Mouse (Mus musculus): ENCODE data around the gene Slc22a12. TPM values are rescaled to one million over a fixed set of nuclear protein-coding genes. Genes with fewer than 3 reads are reported as not detected.

Slc22a12 gene
- polyA plus RNA-seq, 1 experiment from 2014 or later = 0.20 TPM

GRCm38 (mm10) chr19:6544712-6545111, 1.9 kb upstream of the Slc22a12 start:
- ATAC-seq = no peak
- H3K4me1 ChIP-seq (ENCODE audit: insufficient read depth, low read depth, low read length) = peaks cover 4% of the 10 kb centered on the region; the same call in 1 of the 2 replicates
- H3K27ac ChIP-seq (ENCODE audit: low read length) = no peak overlapping the region
- no peak overlapping the region for H3K9ac ChIP-seq (replicated peaks; ENCODE audit: low read depth)
- no peak for DNase-seq (ENCODE audit: low spot score)
- no peak for TF ChIP-seq CTCF (IDR thresholded peaks at IDR 0.05)
- no peak for TF ChIP-seq EP300 (IDR thresholded peaks at IDR 0.05)
- no peaks in the 10 kb centered on the region for H3K27me3 ChIP-seq (replicated peaks; ENCODE audit: insufficient read depth, low read length)
- H3K9me3 ChIP-seq (ENCODE audit: low read length) = no peaks in the 10 kb centered on the region
- 86% methylated on average over 13 of the region's 13 CpGs for WGBS
- H3K36me3 ChIP-seq (ENCODE audit: insufficient read depth, low read length) = no peaks in the 10 kb centered on the region
- H3K4me2 ChIP-seq (replicated peaks; ENCODE audit: low read depth, low read length) = no peak overlapping the region
- no peak overlapping the region for H3K4me3 ChIP-seq (ENCODE audit: low read depth, low read length)

- no peaks in the 10 kb centered on the region for H3K27me3 ChIP-seq (replicated peaks; ENCODE audit: insufficient read depth, low read length)
- WGBS = 46% methylated on average over 7 of the region's 7 CpGs
- H3K27ac ChIP-seq (ENCODE audit: low read length) = no peak overlapping the region
- H3K9ac ChIP-seq (replicated peaks; ENCODE audit: low read depth) = no peak overlapping the region
- no peak overlapping the region for H3K4me3 ChIP-seq (ENCODE audit: low read depth, low read length)
- DNase-seq (ENCODE audit: low spot score) = no peak
- no peaks in the 10 kb centered on the region for H3K36me3 ChIP-seq (ENCODE audit: insufficient read depth, low read length)
- peaks cover 4% of the 10 kb centered on the region; the same call in 1 of the 2 replicates for H3K4me1 ChIP-seq (ENCODE audit: insufficient read depth, low read depth, low read length)
- H3K4me2 ChIP-seq (replicated peaks; ENCODE audit: low read depth, low read length) = no peak overlapping the region
- ATAC-seq = no peak
- TF ChIP-seq CTCF (IDR thresholded peaks at IDR 0.05) (no peak), EP300 (IDR thresholded peaks at IDR 0.05) (no peak)
- H3K9me3 ChIP-seq (ENCODE audit: low read length) = no peaks in the 10 kb centered on the region
Measured at GRCm38 (mm10) chr19:6543518-6543917, 686 bp upstream of the Slc22a12 start.

- DNase-seq (ENCODE audit: low spot score) = no peak
- no peak for ATAC-seq
Measured at GRCm38 (mm10) chr19:6543035-6543383, 177 bp upstream of the Slc22a12 start.

GRCm38 (mm10) chr19:6541521-6541920, 1.3 kb downstream of the Slc22a12 start:
- no peaks in the 10 kb centered on the region for H3K36me3 ChIP-seq (ENCODE audit: insufficient read depth, low read length)
- H3K9ac ChIP-seq (replicated peaks; ENCODE audit: low read depth) = no peak overlapping the region
- H3K9me3 ChIP-seq (ENCODE audit: low read length) = no peaks in the 10 kb centered on the region
- no peak overlapping the region for H3K27ac ChIP-seq (ENCODE audit: low read length)
- H3K4me3 ChIP-seq (ENCODE audit: low read depth, low read length) = no peak overlapping the region
- WGBS = 73% methylated on average over 7 of the region's 7 CpGs
- H3K4me2 ChIP-seq (replicated peaks; ENCODE audit: low read depth, low read length) = no peak overlapping the region
- H3K4me1 ChIP-seq (ENCODE audit: insufficient read depth, low read depth, low read length) = no peaks in the 10 kb centered on the region
- H3K27me3 ChIP-seq (replicated peaks; ENCODE audit: insufficient read depth, low read length) = no peaks in the 10 kb centered on the region
- TF ChIP-seq EP300 (IDR thresholded peaks at IDR 0.05) = no peak
- no peak for TF ChIP-seq CTCF (IDR thresholded peaks at IDR 0.05)
- DNase-seq (ENCODE audit: low spot score) = no peak
- no peak for ATAC-seq

More at GRCm38 (mm10) chr19:6543035-6543383, 177 bp upstream of the Slc22a12 start:
- no peak overlapping the region for H3K9ac ChIP-seq (replicated peaks; ENCODE audit: low read depth)
- H3K4me3 ChIP-seq (ENCODE audit: low read depth, low read length) = no peak overlapping the region
- TF ChIP-seq EP300 (IDR thresholded peaks at IDR 0.05) (no peak), CTCF (IDR thresholded peaks at IDR 0.05) (no peak)
- no peaks in the 10 kb centered on the region for H3K36me3 ChIP-seq (ENCODE audit: insufficient read depth, low read length)
- no peaks in the 10 kb centered on the region for H3K27me3 ChIP-seq (replicated peaks; ENCODE audit: insufficient read depth, low read length)
- H3K4me1 ChIP-seq (ENCODE audit: insufficient read depth, low read depth, low read length) = no peaks in the 10 kb centered on the region
- no peaks in the 10 kb centered on the region for H3K9me3 ChIP-seq (ENCODE audit: low read length)
- H3K4me2 ChIP-seq (replicated peaks; ENCODE audit: low read depth, low read length) = no peak overlapping the region
- 93% methylated on average over 6 of the region's 6 CpGs for WGBS
- no peak overlapping the region for H3K27ac ChIP-seq (ENCODE audit: low read length)

GRCm38 (mm10) chr19:6540191-6540590, 2.6 kb downstream of the Slc22a12 start:
- no peak for TF ChIP-seq EP300 (IDR thresholded peaks at IDR 0.05)
- TF ChIP-seq CTCF (IDR thresholded peaks at IDR 0.05) = no peak
- H3K27me3 ChIP-seq (replicated peaks; ENCODE audit: insufficient read depth, low read length) = no peaks in the 10 kb centered on the region

GRCm38 (mm10) chr19:6539592-6539991, 3.2 kb downstream of the Slc22a12 start:
- Histone ChIP-seq H3K9me3 (ENCODE audit: low read length) (no peaks in the 10 kb centered on the region), H3K9ac (replicated peaks; ENCODE audit: low read depth) (no peak overlapping the region), H3K4me1 (ENCODE audit: insufficient read depth, low read depth, low read length) (no peaks in the 10 kb centered on the region), H3K36me3 (ENCODE audit: insufficient read depth, low read length) (no peaks in the 10 kb centered on the region), H3K4me3 (ENCODE audit: low read depth, low read length) (no peak overlapping the region), H3K4me2 (replicated peaks; ENCODE audit: low read depth, low read length) (no peak overlapping the region), H3K27me3 (replicated peaks; ENCODE audit: insufficient read depth, low read length) (no peaks in the 10 kb centered on the region), H3K27ac (ENCODE audit: low read length) (no peak overlapping the region)
- DNase-seq (ENCODE audit: low spot score) (no peak), ATAC-seq (0 out of 2 replicates have a peak, but pooled peaks have one; percentile 30)
- 69% methylated on average over 4 of the region's 4 CpGs for WGBS
- TF ChIP-seq CTCF (IDR thresholded peaks at IDR 0.05) = no peak
- no peak for TF ChIP-seq EP300 (IDR thresholded peaks at IDR 0.05)

More at GRCm38 (mm10) chr19:6540191-6540590, 2.6 kb downstream of the Slc22a12 start:
- Histone ChIP-seq H3K4me1 (ENCODE audit: insufficient read depth, low read depth, low read length) (no peaks in the 10 kb centered on the region), H3K9ac (replicated peaks; ENCODE audit: low read depth) (no peak overlapping the region), H3K4me3 (ENCODE audit: low read depth, low read length) (no peak overlapping the region), H3K27ac (ENCODE audit: low read length) (no peak overlapping the region), H3K4me2 (replicated peaks; ENCODE audit: low read depth, low read length) (no peak overlapping the region), H3K9me3 (ENCODE audit: low read length) (no peaks in the 10 kb centered on the region), H3K36me3 (ENCODE audit: insufficient read depth, low read length) (no peaks in the 10 kb centered on the region)
- ATAC-seq (no peak), DNase-seq (ENCODE audit: low spot score) (no peak)
- 49% methylated on average over 6 of the region's 6 CpGs for WGBS

- Histone ChIP-seq H3K4me3 (ENCODE audit: low read depth, low read length) (no peak overlapping the region), H3K4me1 (ENCODE audit: insufficient read depth, low read depth, low read length) (no peaks in the 10 kb centered on the region), H3K36me3 (ENCODE audit: insufficient read depth, low read length) (no peaks in the 10 kb centered on the region), H3K27me3 (replicated peaks; ENCODE audit: insufficient read depth, low read length) (no peaks in the 10 kb centered on the region), H3K9ac (replicated peaks; ENCODE audit: low read depth) (no peak overlapping the region), H3K9me3 (ENCODE audit: low read length) (no peaks in the 10 kb centered on the region), H3K27ac (ENCODE audit: low read length) (no peak overlapping the region), H3K4me2 (replicated peaks; ENCODE audit: low read depth, low read length) (no peak overlapping the region)
- TF ChIP-seq EP300 (IDR thresholded peaks at IDR 0.05) (no peak), CTCF (IDR thresholded peaks at IDR 0.05) (no peak)
- no peak for DNase-seq (ENCODE audit: low spot score)
- ATAC-seq = no peak
- WGBS = 91% methylated on average over 6 of the region's 6 CpGs
Measured at GRCm38 (mm10) chr19:6538546-6538945, 4.3 kb downstream of the Slc22a12 start.

All from lung, postnatal 0 days (tissue).